Mouse (Mus musculus) limb, embryonic 15.5 days (tissue): ENCODE measurements at regions not wholly inside any gene's neighbourhood (a gene's known extent, or its start where the extent isn't known, plus 50 kb on each side); places are given as distances from the start of the nearest gene placed in this dataset.

ENCODE experiments used
- ATAC-seq: fragments of 200-750 bp; cut with Nextera tagmentation; 2 replicates; pipeline ENCODE4 v1.8.0; 2017; ENCODE audit warnings: low read depth, moderate TSS enrichment; ENCODE audit not compliant: insufficient number of reproducible peaks, low FRiP score, low TSS enrichment
- H3K27ac ChIP-seq: fragments of 300-500 bp; sonication (generic); 2 replicates; pipeline ENCODE4 v1.5.1; 2015; ENCODE audit warnings: moderate library complexity, mild to moderate bottlenecking, inconsistent platforms
- H3K27me3 ChIP-seq: fragments of 300-500 bp; sonication (generic); 2 replicates; pipeline ENCODE4 v1.6.1; 2015; ENCODE audit warnings: inconsistent platforms
- H3K36me3 ChIP-seq: fragments of 300-500 bp; sonication (generic); 2 replicates; pipeline ENCODE4 v1.6.1; 2015; ENCODE audit warnings: inconsistent platforms
- H3K4me1 ChIP-seq: fragments of 300-500 bp; sonication (generic); 2 replicates; pipeline ENCODE4 v1.6.1; 2015; ENCODE audit warnings: inconsistent platforms
- H3K4me2 ChIP-seq: fragments of 300-500 bp; sonication (generic); 2 replicates; pipeline ENCODE4 v1.6.1; 2015; ENCODE audit warnings: mild to moderate bottlenecking, inconsistent platforms
- H3K4me3 ChIP-seq: fragments of 300-500 bp; sonication (generic); 2 replicates; pipeline ENCODE4 v1.5.1; 2015; ENCODE audit warnings: mild to moderate bottlenecking, inconsistent platforms
- H3K9ac ChIP-seq: fragments of 300-500 bp; sonication (generic); 2 replicates; pipeline ENCODE4 v1.6.1; 2015; ENCODE audit warnings: inconsistent platforms
- H3K9me3 ChIP-seq: fragments of 300-500 bp; sonication (generic); 2 replicates; pipeline ENCODE4 v1.6.1; 2016; ENCODE audit warnings: inconsistent platforms
- WGBS: fragments of 180-500 bp; shearing (Covaris S2); methylation state at CpG from one replicate; pipeline ENCODE4 v1.1.7; 2015; 5-methylcytosine and 5-hydroxymethylcytosine counted together

GRCm38 (mm10) chr3:9200156-9200555 is 409.7 kb downstream of the Zfp704 start:
- H3K4me1 ChIP-seq = no peaks in the 10 kb centered on the region
- H3K4me2 ChIP-seq = no peak overlapping the region
- no peak overlapping the region for H3K4me3 ChIP-seq
- no peak overlapping the region for H3K27ac ChIP-seq
- 72% methylated on average over 5 of the region's 5 CpGs for WGBS
- H3K9me3 ChIP-seq = no peaks in the 10 kb centered on the region
- no peak for ATAC-seq
- H3K36me3 ChIP-seq = no peaks in the 10 kb centered on the region
- no peaks in the 10 kb centered on the region for H3K27me3 ChIP-seq
- H3K9ac ChIP-seq = no peak overlapping the region

- 73% methylated on average over 9 of the region's 9 CpGs for WGBS
- no peaks in the 10 kb centered on the region for H3K9me3 ChIP-seq
- H3K4me1 ChIP-seq = no peaks in the 10 kb centered on the region
- H3K4me2 ChIP-seq = no peak overlapping the region
- H3K27me3 ChIP-seq = no peaks in the 10 kb centered on the region
- H3K27ac ChIP-seq = no peak overlapping the region
- no peaks in the 10 kb centered on the region for H3K36me3 ChIP-seq
- no peak for ATAC-seq
- no peak overlapping the region for H3K4me3 ChIP-seq
- H3K9ac ChIP-seq = no peak overlapping the region
These were observed 411.1 kb downstream of the Zfp704 start for GRCm38 (mm10) chr3:9198652-9199332.

- WGBS = 74% methylated on average over 8 of the region's 8 CpGs
These were observed 414.1 kb downstream of the Zfp704 start for GRCm38 (mm10) chr3:9195781-9196180.

GRCm38 (mm10) chr3:9189366-9190287 is 420.3 kb downstream of the Zfp704 start:
- Histone ChIP-seq H3K4me3 (no peak overlapping the region), H3K9me3 (no peaks in the 10 kb centered on the region), H3K4me2 (no peak overlapping the region), H3K9ac (no peak overlapping the region), H3K4me1 (0 out of 2 replicates have a peak, but pooled peaks cover 6% of the 10 kb centered on the region), H3K36me3 (no peaks in the 10 kb centered on the region), H3K27me3 (no peaks in the 10 kb centered on the region), H3K27ac (no peak overlapping the region)
- ATAC-seq = no peak
- 76% methylated on average over 15 of the region's 15 CpGs for WGBS

More at GRCm38 (mm10) chr3:9195781-9196180, 414.1 kb downstream of the Zfp704 start:
- H3K27ac ChIP-seq = no peak overlapping the region
- no peak overlapping the region for H3K4me3 ChIP-seq
- H3K36me3 ChIP-seq = no peaks in the 10 kb centered on the region
- no peak overlapping the region for H3K4me2 ChIP-seq
- ATAC-seq = no peak
- no peaks in the 10 kb centered on the region for H3K27me3 ChIP-seq
- no peaks in the 10 kb centered on the region for H3K9me3 ChIP-seq
- H3K4me1 ChIP-seq = no peaks in the 10 kb centered on the region
- H3K9ac ChIP-seq = no peak overlapping the region

- Histone ChIP-seq H3K36me3 (no peaks in the 10 kb centered on the region), H3K27ac (no peak overlapping the region), H3K27me3 (no peaks in the 10 kb centered on the region), H3K9me3 (no peaks in the 10 kb centered on the region), H3K4me2 (no peak overlapping the region), H3K4me3 (no peak overlapping the region), H3K9ac (no peak overlapping the region), H3K4me1 (0 out of 2 replicates have a peak, but pooled peaks cover 6% of the 10 kb centered on the region)
- WGBS = 81% methylated on average over 6 of the region's 6 CpGs
- ATAC-seq = no peak
These were observed 423.3 kb downstream of the Zfp704 start for GRCm38 (mm10) chr3:9186364-9187120.

GRCm38 (mm10) chr3:9181576-9181975 is 428.3 kb downstream of the Zfp704 start:
- no peak for ATAC-seq
- Histone ChIP-seq H3K9me3 (no peaks in the 10 kb centered on the region), H3K4me2 (no peak overlapping the region), H3K9ac (no peak overlapping the region), H3K27ac (no peak overlapping the region), H3K4me3 (no peak overlapping the region), H3K36me3 (no peaks in the 10 kb centered on the region), H3K27me3 (no peaks in the 10 kb centered on the region), H3K4me1 (no peaks in the 10 kb centered on the region)
- 85% methylated on average over 11 of the region's 11 CpGs for WGBS

- no peaks in the 10 kb centered on the region for H3K36me3 ChIP-seq
- H3K4me2 ChIP-seq = no peak overlapping the region
- H3K27ac ChIP-seq = no peak overlapping the region
- H3K9ac ChIP-seq = no peak overlapping the region
- no peaks in the 10 kb centered on the region for H3K27me3 ChIP-seq
- peaks cover under 1% of the 10 kb centered on the region; the same call in 1 of the 2 replicates for H3K4me1 ChIP-seq
- WGBS = 44% methylated on average over 6 of the region's 6 CpGs
- H3K9me3 ChIP-seq = no peaks in the 10 kb centered on the region
- no peak overlapping the region for H3K4me3 ChIP-seq
- no peak for ATAC-seq
These were observed 430.2 kb downstream of the Zfp704 start for GRCm38 (mm10) chr3:9179641-9180040.

- Histone ChIP-seq H3K9ac (no peak overlapping the region), H3K4me2 (peak overlapping the region; percentile 39), H3K27ac (peak overlapping the region; percentile 68), H3K9me3 (no peaks in the 10 kb centered on the region), H3K4me3 (peak overlapping the region; percentile 7; the same call in 1 of the 2 replicates), H3K36me3 (no peaks in the 10 kb centered on the region), H3K4me1 (peaks cover 13% of the 10 kb centered on the region), H3K27me3 (no peaks in the 10 kb centered on the region)
- 26% methylated on average over 2 of the region's 2 CpGs for WGBS
- 0 out of 2 replicates have a peak, but pooled peaks have one; percentile 31 for ATAC-seq
These were observed 435.4 kb downstream of the Zfp704 start for GRCm38 (mm10) chr3:9174517-9174832.

GRCm38 (mm10) chr3:9173643-9174516 is 436.0 kb downstream of the Zfp704 start:
- Histone ChIP-seq H3K27ac (peak overlapping the region; percentile 68), H3K9ac (no peak overlapping the region), H3K9me3 (no peaks in the 10 kb centered on the region), H3K27me3 (no peaks in the 10 kb centered on the region), H3K4me3 (peak overlapping the region; percentile 7; the same call in 1 of the 2 replicates), H3K36me3 (no peaks in the 10 kb centered on the region), H3K4me1 (peaks cover 13% of the 10 kb centered on the region), H3K4me2 (peak overlapping the region; percentile 39)
- ATAC-seq = peak; percentile 87
- 14% methylated on average over 16 of the region's 16 CpGs for WGBS

GRCm38 (mm10) chr3:9171970-9172369 is 437.9 kb downstream of the Zfp704 start:
- no peaks in the 10 kb centered on the region for H3K27me3 ChIP-seq
- H3K27ac ChIP-seq = no peak overlapping the region
- peaks cover 13% of the 10 kb centered on the region for H3K4me1 ChIP-seq
- H3K9me3 ChIP-seq = no peaks in the 10 kb centered on the region
- no peaks in the 10 kb centered on the region for H3K36me3 ChIP-seq
- H3K4me3 ChIP-seq = no peak overlapping the region
- no peak overlapping the region for H3K4me2 ChIP-seq
- ATAC-seq = no peak
- H3K9ac ChIP-seq = no peak overlapping the region
- WGBS = 24% methylated on average over 1 of the region's 1 CpGs

GRCm38 (mm10) chr3:9168955-9169354 is 440.9 kb downstream of the Zfp704 start:
- Histone ChIP-seq H3K36me3 (no peaks in the 10 kb centered on the region), H3K27ac (no peak overlapping the region), H3K9me3 (no peaks in the 10 kb centered on the region), H3K9ac (no peak overlapping the region), H3K4me2 (no peak overlapping the region), H3K4me1 (peaks cover 7% of the 10 kb centered on the region), H3K27me3 (no peaks in the 10 kb centered on the region), H3K4me3 (no peak overlapping the region)
- WGBS = 67% methylated on average over 12 of the region's 12 CpGs
- ATAC-seq = no peak
